Comparison of ENCODE assay signal across 10 mouse cellular contexts in the genomic region with DNA sequence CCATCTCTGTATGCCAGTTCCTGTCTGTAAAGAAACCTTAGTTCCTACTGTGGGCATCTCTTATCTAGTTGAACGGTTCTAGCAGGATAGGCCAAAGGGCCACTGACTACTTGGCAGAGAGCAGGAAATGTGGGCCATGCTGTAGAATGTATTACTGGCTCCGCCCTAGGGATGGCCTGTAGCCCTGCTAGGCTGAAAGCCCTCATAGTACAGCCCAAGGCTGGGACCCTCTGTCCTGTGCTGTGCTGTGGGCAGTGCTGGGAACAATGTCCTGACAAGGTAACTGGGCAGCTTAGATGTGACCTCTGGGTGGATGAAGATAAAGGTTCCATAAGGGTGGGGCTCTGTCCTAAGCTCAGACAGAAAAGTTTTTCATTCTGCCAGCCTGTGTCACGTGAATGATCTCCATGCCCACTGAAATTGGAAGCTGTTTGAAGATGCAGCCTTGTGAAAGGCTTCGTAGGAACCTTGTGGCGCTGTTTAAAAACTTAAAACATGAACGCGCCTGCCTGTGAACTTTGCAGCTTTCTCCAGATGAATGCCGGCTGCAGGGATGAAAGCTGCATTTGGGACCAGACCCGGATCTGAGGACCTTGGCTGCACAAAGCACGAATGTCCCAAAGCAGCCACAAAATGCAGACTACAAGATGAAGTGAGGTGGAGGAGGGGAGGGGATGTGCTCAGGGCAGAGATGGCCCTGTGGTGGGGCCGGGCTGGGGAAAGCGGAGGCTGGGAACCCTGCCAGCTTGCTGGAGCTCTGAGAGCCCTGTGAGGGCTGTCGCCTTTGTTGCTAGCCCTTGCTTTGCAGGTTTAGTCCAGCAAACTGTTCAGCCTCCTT.
A peak's percentile ranks its signal among the peaks of the same experiment; 100 is the strongest.
DNase-seq lines count a peak whose midpoint lies in the region; ATAC-seq and TF ChIP-seq lines count a peak whose summit lies in the region.
"Had no signal": no experiment of that assay in that cellular context is flagged by ENCODE, and none has a peak within 500 bp of the region (broad histone marks: within the 10 kb centered on the region; RNA-seq: fewer than 3 reads in every experiment).

No protein-coding gene starts in this region.

- DNase-seq in kidney, postnatal 10 days, result peak; percentile 79
- DNase-seq in kidney, adult 2 months, result no peak
- DNase-seq in adrenal gland, postnatal 14 days, result peak; percentile 78
- peak; percentile 15 for DNase-seq in gastrocnemius, adult 18-20 months (ENCODE audit: low spot score)
- DNase-seq in hindbrain, postnatal 0 days (ENCODE audit: low spot score), result peak; percentile 86
- no peak for DNase-seq in thymus, postnatal 14 days

- H3K4me2 ChIP-seq in hindbrain, postnatal 0 days (ENCODE audit: low read depth, low read length), result no peak overlapping the region
- no peak overlapping the region for H3K4me2 ChIP-seq in neural tube, embryonic 15.5 days
- H3K4me2 ChIP-seq: liver, embryonic 15.5 days had no signal

- H3K9ac ChIP-seq in hindbrain, postnatal 0 days (replicated peaks; ENCODE audit: low read length), result 0 out of 2 replicates have a peak overlapping the region, but pooled peaks have one; percentile 13
- H3K9ac ChIP-seq in neural tube, embryonic 15.5 days (replicated peaks), result no peak overlapping the region
- H3K9ac ChIP-seq: liver, embryonic 15.5 days had no signal

- H3K27me3 ChIP-seq in kidney, adult 2 months (replicated peaks; ENCODE audit: control insufficient read depth, insufficient read depth, low read length), result no peaks in the 10 kb centered on the region
- no peaks in the 10 kb centered on the region for H3K27me3 ChIP-seq in hindbrain, postnatal 0 days (ENCODE audit: insufficient read depth, low read length)
- H3K27me3 ChIP-seq in neural tube, embryonic 15.5 days (replicated peaks), result no peaks in the 10 kb centered on the region; the same call in 1 of the 2 replicates
- H3K27me3 ChIP-seq: liver, embryonic 15.5 days had no signal

- ATAC-seq in hindbrain, postnatal 0 days, result peak; percentile 86
- peak; percentile 74; the same call in 1 of the 2 replicates for ATAC-seq in neural tube, embryonic 15.5 days (ENCODE audit: low FRiP score)
- no peak for ATAC-seq in CD4-positive, CD25-positive, alpha-beta regulatory T cell, adult 4 months

- H3K4me1 ChIP-seq in kidney, adult 2 months (ENCODE audit: control insufficient read depth, insufficient read depth, low read length), result no peaks in the 10 kb centered on the region
- H3K4me1 ChIP-seq in hindbrain, postnatal 0 days (ENCODE audit: insufficient read depth, low read length), result peaks cover 7% of the 10 kb centered on the region; the same call in 1 of the 2 replicates
- H3K4me1 ChIP-seq in neural tube, embryonic 15.5 days, result peaks cover 23% of the 10 kb centered on the region
- H3K4me1 ChIP-seq: liver, embryonic 15.5 days had no signal

- no peaks in the 10 kb centered on the region for H3K36me3 ChIP-seq in kidney, adult 2 months (ENCODE audit: control insufficient read depth, insufficient read depth, low read length)
- peaks cover 4% of the 10 kb centered on the region; the same call in 1 of the 2 replicates for H3K36me3 ChIP-seq in hindbrain, postnatal 0 days (ENCODE audit: insufficient read depth, low read length)
- 0 out of 2 replicates have a peak, but pooled peaks cover 3% of the 10 kb centered on the region for H3K36me3 ChIP-seq in neural tube, embryonic 15.5 days
- H3K36me3 ChIP-seq: G1E; liver, embryonic 15.5 days had no signal

- no peaks in the 10 kb centered on the region for H3K9me3 ChIP-seq in hindbrain, postnatal 0 days (ENCODE audit: low read length)
- no peaks in the 10 kb centered on the region for H3K9me3 ChIP-seq in neural tube, embryonic 15.5 days (replicated peaks)
- H3K9me3 ChIP-seq: G1E; liver, embryonic 15.5 days had no signal

- H3K27ac ChIP-seq in kidney, adult 2 months (ENCODE audit: insufficient read depth, low read depth, low read length), result no peak overlapping the region
- H3K27ac ChIP-seq in hindbrain, postnatal 0 days, result peak overlapping the region; percentile 56; the same call in 1 of the 2 replicates
- peak overlapping the region; percentile 71 for H3K27ac ChIP-seq in neural tube, embryonic 15.5 days (replicated peaks)
- H3K27ac ChIP-seq: liver, embryonic 15.5 days had no signal

- no peak for TF ChIP-seq POLR2A in kidney, adult 2 months (IDR thresholded peaks at IDR 0.05; ENCODE audit: low read depth, low read length)

- TF ChIP-seq CTCF in kidney, adult 2 months (conservative IDR thresholded peaks at IDR 0.05; ENCODE audit: insufficient read depth, insufficient read length, low read depth, low read length), result no peak
- no peak for TF ChIP-seq CTCF in hindbrain, postnatal 0 days (IDR thresholded peaks at IDR 0.05; ENCODE audit: low read depth)

- WGBS in kidney, adult 2 months, result 64% methylated on average over 13 of the region's 13 CpGs
- WGBS in hindbrain, postnatal 0 days, result 41% methylated on average over 13 of the region's 13 CpGs
- WGBS in neural tube, embryonic 15.5 days, result 55% methylated on average over 13 of the region's 13 CpGs

- no peak overlapping the region for H3K4me3 ChIP-seq in kidney, adult 2 months (ENCODE audit: insufficient read depth, low read depth, low read length)
- no peak overlapping the region for H3K4me3 ChIP-seq in hindbrain, postnatal 0 days (ENCODE audit: low read length)
- H3K4me3 ChIP-seq in neural tube, embryonic 15.5 days (replicated peaks), result no peak overlapping the region
- H3K4me3 ChIP-seq: liver, embryonic 15.5 days had no signal

Comparison
In these comparisons a context has a peak if more than half of its experiments do, and no peak if none do; other contexts are left out.
1. DNase-seq: peak in kidney, postnatal 10 days (single experiment), adrenal gland, postnatal 14 days (single experiment), gastrocnemius, adult 18-20 months (single experiment) and hindbrain, postnatal 0 days (single experiment); none in kidney, adult 2 months (single experiment) and thymus, postnatal 14 days (single experiment).